Mouse (Mus musculus): ENCODE measurements around the gene Arid4a. TPM values are rescaled to one million over a fixed set of nuclear protein-coding genes. Genes with fewer than 3 reads are reported as not detected.

Gene Arid4a
- polyA plus RNA-seq, 1 experiment = 2.3 TPM

DNA sequence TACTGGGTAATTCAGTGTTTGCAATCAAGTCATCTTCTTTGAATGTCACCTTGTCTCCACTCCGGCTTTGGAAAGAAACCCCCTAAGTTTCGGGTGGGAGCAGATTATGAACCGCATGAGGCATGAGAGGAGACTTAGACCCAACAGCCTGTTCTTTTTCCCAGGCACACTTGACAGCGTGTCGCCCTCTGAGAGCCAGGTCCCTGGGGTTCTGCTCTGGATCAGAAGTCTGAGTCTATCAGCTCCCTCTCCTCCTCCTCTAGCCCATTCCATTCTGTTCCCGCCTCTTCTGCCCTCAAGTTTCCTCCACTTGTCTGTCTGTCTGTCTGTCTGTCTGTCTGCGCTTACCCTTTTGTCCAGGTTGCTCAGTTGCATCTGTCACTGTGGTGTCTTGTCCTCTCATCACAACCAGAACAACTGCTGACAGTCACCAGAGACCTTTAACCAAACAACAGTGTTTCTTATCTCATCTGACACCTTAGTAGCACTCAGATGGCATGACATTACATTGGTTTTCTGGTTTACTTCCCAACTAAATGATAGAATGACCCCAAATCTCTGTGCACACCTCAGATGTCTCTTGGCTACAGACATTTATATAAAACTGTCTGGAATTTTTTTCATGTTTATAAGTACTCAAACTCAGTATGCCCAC is 36.7 kb downstream of the Arid4a start:
- Histone ChIP-seq H3K27ac (ENCODE audit: insufficient read depth, low read depth, low read length) (no peak overlapping the region), H3K4me1 (ENCODE audit: control insufficient read depth, insufficient read depth, insufficient read length, low read length) (peaks cover 6% of the 10 kb centered on the region; the same call in 1 of the 2 replicates), H3K4me3 (ENCODE audit: low read depth, low read length) (no peak overlapping the region), H3K36me3 (ENCODE audit: control insufficient read depth, insufficient read depth, low read length) (peaks cover 6% of the 10 kb centered on the region), H3K27me3 (ENCODE audit: control insufficient read depth, insufficient read depth, low read length) (no peaks in the 10 kb centered on the region)
- TF ChIP-seq CTCF (IDR thresholded peaks at IDR 0.05; ENCODE audit: extremely low read depth, insufficient read length, insufficient replicate concordance, low read depth, low read length) (no peak), POLR2A (IDR thresholded peaks at IDR 0.05; ENCODE audit: low read depth, low read length) (no peak)
- 82% methylated on average over 7 of the region's 7 CpGs for WGBS

DNA sequence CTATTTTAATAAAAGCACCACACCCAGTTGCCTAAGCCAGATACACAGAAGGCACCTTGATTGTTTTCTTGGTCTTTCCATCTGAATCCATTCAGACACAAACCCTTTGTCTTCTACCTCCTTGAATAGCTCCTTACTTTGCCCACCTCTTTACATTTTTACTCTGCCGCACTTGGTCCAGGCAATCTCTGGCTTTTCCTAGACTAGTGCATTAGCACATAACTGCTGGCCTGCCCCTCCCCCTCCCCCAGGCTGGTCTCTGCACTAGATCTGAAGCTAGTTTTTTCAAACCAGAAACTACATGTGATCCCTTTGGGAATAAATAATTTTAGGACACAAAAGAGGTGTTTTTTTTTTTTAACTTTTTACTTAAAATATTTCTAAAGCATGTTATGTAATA is 37.2 kb downstream of the Arid4a start:
- H3K27me3 ChIP-seq (ENCODE audit: control insufficient read depth, insufficient read depth, low read length) = no peaks in the 10 kb centered on the region
- TF ChIP-seq POLR2A (IDR thresholded peaks at IDR 0.05; ENCODE audit: low read depth, low read length) = no peak
- TF ChIP-seq CTCF (IDR thresholded peaks at IDR 0.05; ENCODE audit: extremely low read depth, insufficient read length, insufficient replicate concordance, low read depth, low read length) = no peak
- peaks cover 6% of the 10 kb centered on the region; the same call in 1 of the 2 replicates for H3K4me1 ChIP-seq (ENCODE audit: control insufficient read depth, insufficient read depth, insufficient read length, low read length)
- H3K36me3 ChIP-seq (ENCODE audit: control insufficient read depth, insufficient read depth, low read length) = peaks cover 7% of the 10 kb centered on the region
- no peak overlapping the region for H3K27ac ChIP-seq (ENCODE audit: insufficient read depth, low read depth, low read length)
- WGBS = 80% methylated on average over 1 of the region's 1 CpGs
- no peak overlapping the region for H3K4me3 ChIP-seq (ENCODE audit: low read depth, low read length)

DNA sequence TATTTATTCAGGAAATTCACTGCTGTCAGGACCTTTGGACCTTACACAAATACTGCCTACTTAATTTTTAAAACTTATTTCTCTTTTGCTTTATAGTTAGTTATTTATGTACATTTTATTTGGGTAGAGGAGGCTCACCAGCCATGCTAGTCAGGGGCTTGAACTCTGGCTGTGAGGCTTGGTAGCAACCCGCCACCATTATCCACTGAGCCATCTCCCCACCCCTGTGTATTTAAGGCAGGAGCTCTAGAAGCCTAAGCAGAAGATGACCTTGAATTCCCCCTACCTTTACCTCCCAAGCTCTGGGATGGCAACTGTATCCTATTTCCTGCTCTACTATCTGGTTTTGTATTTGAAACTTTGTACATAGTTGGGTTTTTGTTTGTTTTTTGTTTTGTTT is 37.7 kb downstream of the Arid4a start:
- TF ChIP-seq CTCF (IDR thresholded peaks at IDR 0.05; ENCODE audit: extremely low read depth, insufficient read length, insufficient replicate concordance, low read depth, low read length) (no peak), POLR2A (IDR thresholded peaks at IDR 0.05; ENCODE audit: low read depth, low read length) (no peak)
- H3K36me3 ChIP-seq (ENCODE audit: control insufficient read depth, insufficient read depth, low read length) = peaks cover 7% of the 10 kb centered on the region
- WGBS = 81% methylated on average over 1 of the region's 1 CpGs
- H3K4me1 ChIP-seq (ENCODE audit: control insufficient read depth, insufficient read depth, insufficient read length, low read length) = peaks cover 6% of the 10 kb centered on the region; the same call in 1 of the 2 replicates
- H3K27me3 ChIP-seq (ENCODE audit: control insufficient read depth, insufficient read depth, low read length) = no peaks in the 10 kb centered on the region
- H3K4me3 ChIP-seq (ENCODE audit: low read depth, low read length) = no peak overlapping the region
- no peak overlapping the region for H3K27ac ChIP-seq (ENCODE audit: insufficient read depth, low read depth, low read length)

DNA sequence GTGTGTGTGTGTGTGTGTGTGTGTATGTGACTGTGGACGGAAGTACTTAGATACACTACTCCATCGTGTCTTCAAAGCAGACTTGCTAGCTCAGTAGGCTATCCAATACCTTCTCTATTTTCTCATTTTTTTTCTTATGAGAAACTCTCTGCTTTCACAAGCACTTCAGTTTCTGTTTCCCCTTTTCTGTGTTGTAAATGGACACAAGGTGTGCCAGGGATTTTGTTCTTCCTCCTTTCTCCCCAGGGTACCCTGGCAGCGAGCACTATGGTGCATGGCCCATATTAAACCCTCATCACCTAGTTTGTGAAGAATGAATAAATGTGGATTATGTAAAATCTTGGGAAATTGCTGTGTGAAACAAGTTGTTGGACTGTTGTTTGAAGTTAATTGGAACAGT is 39.7 kb downstream of the Arid4a start:
- Histone ChIP-seq H3K4me1 (ENCODE audit: control insufficient read depth, insufficient read depth, insufficient read length, low read length) (peaks cover 6% of the 10 kb centered on the region; the same call in 1 of the 2 replicates), H3K4me3 (ENCODE audit: low read depth, low read length) (no peak overlapping the region), H3K27ac (ENCODE audit: insufficient read depth, low read depth, low read length) (no peak overlapping the region; the same call in 1 of the 2 replicates), H3K36me3 (ENCODE audit: control insufficient read depth, insufficient read depth, low read length) (peaks cover 15% of the 10 kb centered on the region), H3K27me3 (ENCODE audit: control insufficient read depth, insufficient read depth, low read length) (no peaks in the 10 kb centered on the region)
- 81% methylated on average over 3 of the region's 3 CpGs for WGBS
- no peak for TF ChIP-seq CTCF (IDR thresholded peaks at IDR 0.05; ENCODE audit: extremely low read depth, insufficient read length, insufficient replicate concordance, low read depth, low read length)
- no peak for TF ChIP-seq POLR2A (IDR thresholded peaks at IDR 0.05; ENCODE audit: low read depth, low read length)

DNA sequence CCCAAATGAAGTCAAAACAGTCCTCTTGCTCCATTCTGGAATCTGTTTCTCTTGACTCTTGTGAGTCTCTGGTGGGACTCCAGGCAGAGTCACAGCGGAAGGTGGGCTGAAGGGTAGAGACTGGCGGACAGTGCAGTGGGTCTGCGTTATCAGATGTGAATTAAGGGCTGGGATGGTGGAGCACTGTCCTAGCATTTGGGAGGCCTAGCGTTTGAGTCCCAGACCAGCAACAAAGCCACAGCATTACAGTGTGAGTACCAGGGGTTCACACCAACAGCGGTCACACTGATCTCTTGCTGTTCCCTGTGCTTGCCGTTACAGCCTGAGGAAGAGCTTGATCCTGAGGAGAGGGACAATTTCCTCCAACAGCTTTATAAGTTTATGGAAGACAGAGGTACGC is 44.0 kb downstream of the Arid4a start:
- Histone ChIP-seq H3K36me3 (ENCODE audit: control insufficient read depth, insufficient read depth, low read length) (peaks cover 39% of the 10 kb centered on the region), H3K4me3 (ENCODE audit: low read depth, low read length) (no peak overlapping the region), H3K4me1 (ENCODE audit: control insufficient read depth, insufficient read depth, insufficient read length, low read length) (no peaks in the 10 kb centered on the region), H3K27me3 (ENCODE audit: control insufficient read depth, insufficient read depth, low read length) (no peaks in the 10 kb centered on the region), H3K27ac (ENCODE audit: insufficient read depth, low read depth, low read length) (no peak overlapping the region)
- no peak for TF ChIP-seq POLR2A (IDR thresholded peaks at IDR 0.05; ENCODE audit: low read depth, low read length)
- no peak for TF ChIP-seq CTCF (IDR thresholded peaks at IDR 0.05; ENCODE audit: extremely low read depth, insufficient read length, insufficient replicate concordance, low read depth, low read length)
- WGBS = 96% methylated on average over 7 of the region's 7 CpGs

DNA sequence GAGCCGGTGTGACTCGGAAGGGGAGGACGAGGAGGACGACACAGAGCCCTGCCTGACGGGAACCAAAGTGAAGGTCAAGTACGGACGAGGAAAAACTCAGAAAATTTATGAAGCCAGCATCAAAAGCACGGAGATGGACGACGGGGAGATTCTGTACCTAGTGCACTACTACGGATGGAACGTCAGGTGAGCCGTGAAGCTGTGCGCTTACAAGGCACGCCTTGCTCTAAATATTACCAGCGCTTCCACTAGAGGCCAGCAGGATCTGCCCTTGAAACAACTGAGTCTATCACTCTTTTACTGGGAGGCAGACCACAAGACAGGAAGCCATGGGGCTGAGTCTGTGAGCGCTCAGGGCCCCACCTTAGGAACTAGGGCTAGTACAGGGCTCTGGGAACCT is 54.1 kb downstream of the Arid4a start:
- Histone ChIP-seq H3K27me3 (ENCODE audit: control insufficient read depth, insufficient read depth, low read length) (no peaks in the 10 kb centered on the region), H3K4me1 (ENCODE audit: control insufficient read depth, insufficient read depth, insufficient read length, low read length) (no peaks in the 10 kb centered on the region), H3K27ac (ENCODE audit: insufficient read depth, low read depth, low read length) (no peak overlapping the region), H3K4me3 (ENCODE audit: low read depth, low read length) (no peak overlapping the region), H3K36me3 (ENCODE audit: control insufficient read depth, insufficient read depth, low read length) (peaks cover 63% of the 10 kb centered on the region)
- TF ChIP-seq POLR2A (IDR thresholded peaks at IDR 0.05; ENCODE audit: low read depth, low read length) (no peak), CTCF (IDR thresholded peaks at IDR 0.05; ENCODE audit: extremely low read depth, insufficient read length, insufficient replicate concordance, low read depth, low read length) (no peak)
- WGBS = 91% methylated on average over 17 of the region's 17 CpGs

DNA sequence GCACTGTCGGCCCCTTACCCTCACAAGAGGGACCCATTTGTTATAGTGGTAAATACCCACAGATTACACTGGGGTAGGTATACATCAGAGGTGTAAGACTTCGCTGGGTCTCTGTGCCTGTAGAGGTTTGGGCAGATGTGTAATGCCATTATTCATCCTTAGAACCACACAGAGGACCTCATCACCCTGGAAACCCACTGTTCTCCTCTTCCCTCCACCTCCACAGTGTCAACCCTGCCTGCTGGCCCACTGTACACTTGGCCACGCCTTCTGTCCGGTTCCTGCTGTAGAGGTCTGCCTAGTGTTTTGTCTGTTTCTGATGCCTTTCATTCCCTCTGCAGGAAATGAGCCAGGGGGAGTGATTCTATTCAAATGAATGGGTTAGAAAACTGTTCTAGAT is 56.3 kb downstream of the Arid4a start:
- Histone ChIP-seq H3K27ac (ENCODE audit: insufficient read depth, low read depth, low read length) (no peak overlapping the region), H3K4me3 (ENCODE audit: low read depth, low read length) (no peak overlapping the region), H3K36me3 (ENCODE audit: control insufficient read depth, insufficient read depth, low read length) (peaks cover 69% of the 10 kb centered on the region), H3K27me3 (ENCODE audit: control insufficient read depth, insufficient read depth, low read length) (no peaks in the 10 kb centered on the region), H3K4me1 (ENCODE audit: control insufficient read depth, insufficient read depth, insufficient read length, low read length) (no peaks in the 10 kb centered on the region)
- 92% methylated on average over 4 of the region's 4 CpGs for WGBS
- TF ChIP-seq CTCF (IDR thresholded peaks at IDR 0.05; ENCODE audit: extremely low read depth, insufficient read length, insufficient replicate concordance, low read depth, low read length) (no peak), POLR2A (IDR thresholded peaks at IDR 0.05; ENCODE audit: low read depth, low read length) (no peak)
